Comparison of ENCODE assay signal across 8 mouse cellular contexts in the genomic region with DNA sequence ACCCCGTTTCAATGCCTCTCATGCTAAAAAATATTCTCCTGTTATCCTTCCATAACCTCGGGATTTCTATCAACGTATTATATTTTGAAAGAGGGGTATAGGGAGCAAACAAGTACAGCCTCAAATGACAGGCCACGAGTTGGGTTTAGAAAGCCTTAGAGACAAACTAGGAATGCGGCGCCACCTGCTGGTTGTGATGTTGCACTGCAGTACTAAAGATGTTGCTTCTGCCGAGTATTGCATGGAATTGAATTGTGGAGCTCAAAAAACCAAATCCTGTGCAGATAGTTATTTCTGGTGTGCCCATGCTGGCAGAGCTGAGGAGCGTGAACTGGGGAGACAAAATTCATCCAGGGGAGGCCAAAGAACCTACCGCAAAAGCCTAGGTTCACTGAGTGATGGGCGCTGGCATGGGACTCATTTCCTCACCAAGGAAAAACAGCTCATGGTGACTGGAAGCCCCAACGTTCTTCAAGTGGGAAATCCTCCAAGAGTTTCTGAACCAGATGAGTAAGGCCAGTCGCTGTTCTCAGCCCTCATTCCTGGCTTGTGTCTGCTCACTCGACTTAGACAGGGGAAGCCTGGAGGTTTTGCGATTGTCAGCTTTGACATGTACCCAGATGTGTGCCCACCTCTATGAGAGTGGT. TPM values are rescaled to one million over a fixed set of nuclear protein-coding genes. Genes with fewer than 3 reads are reported as not detected.
A peak's percentile ranks its signal among the peaks of the same experiment; 100 is the strongest.
DNase-seq lines count a peak whose midpoint lies in the region; ATAC-seq and TF ChIP-seq lines count a peak whose summit lies in the region.

No protein-coding gene starts in this region.

- TF ChIP-seq CTCF in testis, adult 2 months (IDR thresholded peaks at IDR 0.05; ENCODE audit: control insufficient read depth, insufficient read depth, insufficient replicate concordance, low read depth, low read length), result peak; percentile 45; the same call in 1 of the 2 replicates

- H3K9me3 ChIP-seq in kidney, embryonic 15.5 days (replicated peaks), result no peaks in the 10 kb centered on the region
- no peaks in the 10 kb centered on the region for H3K9me3 ChIP-seq in liver, embryonic 11.5 days (ENCODE audit: control insufficient read depth, low read length)
- H3K9me3 ChIP-seq in neural tube, embryonic 14.5 days (ENCODE audit: control insufficient read depth, low read length), result no peaks in the 10 kb centered on the region

- H3K4me3 ChIP-seq in kidney, embryonic 15.5 days (replicated peaks), result no peak overlapping the region
- H3K4me3 ChIP-seq in liver, embryonic 11.5 days (ENCODE audit: low read depth, low read length), result no peak overlapping the region
- H3K4me3 ChIP-seq in neural tube, embryonic 14.5 days (ENCODE audit: low read depth, low read length), result no peak overlapping the region
- peak overlapping the region; percentile 42; the same call in 1 of the 2 replicates for H3K4me3 ChIP-seq in testis, adult 2 months (ENCODE audit: control insufficient read depth, low read depth, low read length)

- no peaks in the 10 kb centered on the region for H3K27me3 ChIP-seq in kidney, embryonic 15.5 days
- H3K27me3 ChIP-seq in liver, embryonic 11.5 days (replicated peaks; ENCODE audit: control insufficient read depth, insufficient read depth, low read length), result peaks cover 6% of the 10 kb centered on the region
- H3K27me3 ChIP-seq in neural tube, embryonic 14.5 days (ENCODE audit: control insufficient read depth, insufficient read depth, low read length), result no peaks in the 10 kb centered on the region
- H3K27me3 ChIP-seq in testis, adult 2 months (ENCODE audit: control insufficient read depth, insufficient read depth, low read length), result no peaks in the 10 kb centered on the region

- H3K9ac ChIP-seq in kidney, embryonic 15.5 days, result no peak overlapping the region
- no peak overlapping the region for H3K9ac ChIP-seq in liver, embryonic 11.5 days (ENCODE audit: low read depth, low read length)
- H3K9ac ChIP-seq in neural tube, embryonic 14.5 days (replicated peaks; ENCODE audit: low read depth, low read length), result no peak overlapping the region

- peak; percentile 75 to 76 for DNase-seq in B cell, adult 2 months
- peak; percentile 67 for DNase-seq in adrenal gland, adult 2 months
- peak; percentile 91 for DNase-seq in embryo, embryonic 10 days (ENCODE audit: low spot score)
- peak; percentile 80 for DNase-seq in gastrocnemius, postnatal 10 days
- peak; percentile 64 for DNase-seq in liver, embryonic 11.5 days (ENCODE audit: low spot score)

- no peak overlapping the region for H3K4me2 ChIP-seq in kidney, embryonic 15.5 days
- H3K4me2 ChIP-seq in liver, embryonic 11.5 days, result no peak overlapping the region
- H3K4me2 ChIP-seq in neural tube, embryonic 14.5 days (ENCODE audit: low read depth, low read length), result no peak overlapping the region

- no peaks in the 10 kb centered on the region for H3K4me1 ChIP-seq in kidney, embryonic 15.5 days
- peaks cover 5% of the 10 kb centered on the region for H3K4me1 ChIP-seq in liver, embryonic 11.5 days (replicated peaks; ENCODE audit: control insufficient read depth, insufficient read depth, low read length)
- no peaks in the 10 kb centered on the region for H3K4me1 ChIP-seq in neural tube, embryonic 14.5 days (ENCODE audit: control insufficient read depth, insufficient read depth, low read length)
- peaks cover 3% of the 10 kb centered on the region; the same call in 1 of the 2 replicates for H3K4me1 ChIP-seq in testis, adult 2 months (ENCODE audit: control insufficient read depth, insufficient read depth, low read length)

- ATAC-seq in kidney, embryonic 15.5 days (replicated peaks; ENCODE audit: low FRiP score), result 0 out of 2 replicates have a peak, but pooled peaks have one; percentile 9
- ATAC-seq in liver, embryonic 11.5 days (replicated peaks; ENCODE audit: low FRiP score), result no peak
- ATAC-seq in neural tube, embryonic 14.5 days (ENCODE audit: low read depth), result peak; percentile 65; the same call in 1 of the 2 replicates

- H3K36me3 ChIP-seq in kidney, embryonic 15.5 days, result no peaks in the 10 kb centered on the region
- no peaks in the 10 kb centered on the region for H3K36me3 ChIP-seq in liver, embryonic 11.5 days (ENCODE audit: control insufficient read depth, insufficient read depth, low read length)
- H3K36me3 ChIP-seq in neural tube, embryonic 14.5 days (ENCODE audit: control insufficient read depth, insufficient read depth, low read length), result no peaks in the 10 kb centered on the region
- H3K36me3 ChIP-seq in testis, adult 2 months (ENCODE audit: control insufficient read depth, insufficient read depth, low read length), result no peaks in the 10 kb centered on the region

- no peak for TF ChIP-seq POLR2A in testis, adult 2 months (IDR thresholded peaks at IDR 0.05; ENCODE audit: control insufficient read depth, low read depth, low read length)

- 24% methylated on average over 14 of the region's 14 CpGs for WGBS in kidney, embryonic 15.5 days
- 20% methylated on average over 14 of the region's 14 CpGs for WGBS in liver, embryonic 11.5 days
- 25% methylated on average over 14 of the region's 14 CpGs for WGBS in neural tube, embryonic 14.5 days

- H3K27ac ChIP-seq in kidney, embryonic 15.5 days, result no peak overlapping the region
- no peak overlapping the region for H3K27ac ChIP-seq in liver, embryonic 11.5 days (ENCODE audit: low read depth, low read length)
- no peak overlapping the region for H3K27ac ChIP-seq in neural tube, embryonic 14.5 days (ENCODE audit: low read depth, low read length)
- H3K27ac ChIP-seq in testis, adult 2 months (ENCODE audit: control insufficient read depth, insufficient read depth, low read depth, low read length), result no peak overlapping the region

RNA-seq across cellular contexts. Expression of a gene that starts 11.2 kb away (rescaled TPM):
- 1 to 10 TPM in 1 of 2 experiments, under 1 TPM in 1; 0.58 to 2.1 TPM for total RNA-seq in adrenal gland, adult 2 months (2021)
- polyA plus RNA-seq in adrenal gland, adult 2 months (2012; rRNA removed), result 0.10 and 0.27 TPM in 2 replicates
- total RNA-seq in gastrocnemius, postnatal 10 days (2021), result not detected
- 0.49 and 1.0 TPM in 2 replicates for polyA plus RNA-seq in kidney, embryonic 15.5 days (2015; fragmentation: Nextera tagmentation; extraction: Ambion mirVana)
- polyA plus RNA-seq in liver, embryonic 11.5 days (2014; fragmentation: Nextera tagmentation; extraction: Ambion mirVana), result 1.0 and 1.3 TPM in 2 replicates
- polyA plus RNA-seq in neural tube, embryonic 14.5 days (2014; fragmentation: Nextera tagmentation; extraction: Ambion mirVana), result 0.10 and 0.43 TPM in 2 replicates
- polyA plus RNA-seq in testis, adult 2 months (2012; rRNA removed), result 0.07 TPM in 1 of 2 replicates, not detected in the other

RNA-seq across cellular contexts. Expression of a gene that starts 41.3 kb away (rescaled TPM):
- total RNA-seq in adrenal gland, adult 2 months (2021), result 10 to 100 TPM; 17.9 to 18.3 TPM
- 3.9 and 4.2 TPM in 2 replicates for polyA plus RNA-seq in adrenal gland, adult 2 months (2012; rRNA removed)
- total RNA-seq in gastrocnemius, postnatal 10 days (2021), result 10 to 100 TPM; 10.8 to 13.5 TPM
- polyA plus RNA-seq in kidney, embryonic 15.5 days (2015; fragmentation: Nextera tagmentation; extraction: Ambion mirVana), result 16.3 and 17.2 TPM in 2 replicates
- 22.8 and 26.3 TPM in 2 replicates for polyA plus RNA-seq in liver, embryonic 11.5 days (2014; fragmentation: Nextera tagmentation; extraction: Ambion mirVana)
- 6.7 and 7.6 TPM in 2 replicates for polyA plus RNA-seq in neural tube, embryonic 14.5 days (2014; fragmentation: Nextera tagmentation; extraction: Ambion mirVana)
- polyA plus RNA-seq in testis, adult 2 months (2012; rRNA removed), result 4.5 and 4.9 TPM in 2 replicates
